Mouse (Mus musculus): ENCODE measurements around the gene Cyba. TPM values are rescaled to one million over a fixed set of nuclear protein-coding genes. Genes with fewer than 3 reads are reported as not detected.

Gene Cyba
- polyA plus RNA-seq, 1 experiment: 1,035 TPM

DNA sequence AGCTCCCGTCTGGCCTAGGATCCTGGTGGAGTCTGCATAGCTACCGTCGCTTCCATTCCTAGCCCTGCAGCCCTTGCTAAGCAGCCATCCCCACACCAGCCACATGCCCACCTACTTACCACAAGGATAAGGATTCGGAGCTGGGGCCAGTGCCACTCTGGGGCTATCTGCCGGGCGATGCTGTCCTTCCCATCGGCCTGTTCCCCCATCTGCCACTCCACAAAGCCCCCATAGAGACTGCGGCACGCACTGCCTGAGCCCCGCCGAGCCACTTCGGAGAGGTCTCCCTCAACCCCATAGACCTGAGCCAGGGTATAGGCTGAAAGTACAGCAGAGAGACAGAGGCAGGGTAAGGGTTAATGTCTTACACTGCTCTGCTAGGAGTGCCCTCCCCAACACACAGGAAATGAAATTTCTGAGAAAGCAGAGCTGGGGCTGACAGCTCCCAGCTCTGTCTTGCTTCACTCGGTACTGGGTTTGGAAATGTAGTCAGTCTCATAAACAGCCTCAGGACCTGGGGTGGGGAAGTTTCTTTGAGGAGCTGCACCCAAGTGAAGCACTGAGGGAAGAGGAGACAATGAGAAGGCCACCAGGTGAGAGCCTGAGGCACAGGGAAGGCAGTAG, 5.1 kb upstream of the Cyba start:
- Histone ChIP-seq H3K4me3 (ENCODE audit: insufficient read depth, low read length) (no peak overlapping the region), H3K4me1 (ENCODE audit: control insufficient read depth, insufficient read depth, low read length) (peaks cover 26% of the 10 kb centered on the region), H3K27ac (ENCODE audit: insufficient read depth, low read depth, low read length) (peak overlapping the region; percentile 36)
- TF ChIP-seq CTCF (IDR thresholded peaks at IDR 0.05; ENCODE audit: low read depth, low read length): no peak

- Histone ChIP-seq H3K4me1 (ENCODE audit: control insufficient read depth, insufficient read depth, low read length) (peaks cover 23% of the 10 kb centered on the region), H3K27ac (ENCODE audit: insufficient read depth, low read depth, low read length) (no peak overlapping the region)
These were observed 3.9 kb upstream of the Cyba start for GRCm38 (mm10) chr8:122436586-122437125.

GRCm38 (mm10) chr8:122436146-122436545, 3.4 kb upstream of the Cyba start:
- Histone ChIP-seq H3K4me1 (ENCODE audit: control insufficient read depth, insufficient read depth, low read length) (peaks cover 25% of the 10 kb centered on the region), H3K27ac (ENCODE audit: insufficient read depth, low read depth, low read length) (no peak overlapping the region), H3K4me3 (ENCODE audit: insufficient read depth, low read length) (no peak overlapping the region)
- TF ChIP-seq POLR2A (IDR thresholded peaks at IDR 0.05; ENCODE audit: borderline replicate concordance, low read depth, low read length) (no peak), CTCF (IDR thresholded peaks at IDR 0.05; ENCODE audit: low read depth, low read length) (no peak)

More at GRCm38 (mm10) chr8:122436586-122437125, 3.9 kb upstream of the Cyba start:
- TF ChIP-seq CTCF (IDR thresholded peaks at IDR 0.05; ENCODE audit: low read depth, low read length) (no peak), POLR2A (IDR thresholded peaks at IDR 0.05; ENCODE audit: borderline replicate concordance, low read depth, low read length) (no peak)
- no peak overlapping the region for H3K4me3 ChIP-seq (ENCODE audit: insufficient read depth, low read length)

- TF ChIP-seq POLR2A (IDR thresholded peaks at IDR 0.05; ENCODE audit: borderline replicate concordance, low read depth, low read length): no peak
- peak; percentile 60 for TF ChIP-seq CTCF (IDR thresholded peaks at IDR 0.05; ENCODE audit: low read depth, low read length)
- Histone ChIP-seq H3K4me1 (ENCODE audit: control insufficient read depth, insufficient read depth, low read length) (peaks cover 31% of the 10 kb centered on the region), H3K4me3 (ENCODE audit: insufficient read depth, low read length) (no peak overlapping the region), H3K27ac (ENCODE audit: insufficient read depth, low read depth, low read length) (no peak overlapping the region)
These were observed 2.6 kb upstream of the Cyba start for GRCm38 (mm10) chr8:122435375-122435774.

- TF ChIP-seq POLR2A (IDR thresholded peaks at IDR 0.05; ENCODE audit: borderline replicate concordance, low read depth, low read length) (no peak), CTCF (IDR thresholded peaks at IDR 0.05; ENCODE audit: low read depth, low read length) (no peak)
- Histone ChIP-seq H3K4me1 (ENCODE audit: control insufficient read depth, insufficient read depth, low read length) (peaks cover 30% of the 10 kb centered on the region), H3K4me3 (ENCODE audit: insufficient read depth, low read length) (peak overlapping the region; percentile 89), H3K27ac (ENCODE audit: insufficient read depth, low read depth, low read length) (peak overlapping the region; percentile 97)
These were observed 657 bp upstream of the Cyba start for GRCm38 (mm10) chr8:122433269-122433905.

DNA sequence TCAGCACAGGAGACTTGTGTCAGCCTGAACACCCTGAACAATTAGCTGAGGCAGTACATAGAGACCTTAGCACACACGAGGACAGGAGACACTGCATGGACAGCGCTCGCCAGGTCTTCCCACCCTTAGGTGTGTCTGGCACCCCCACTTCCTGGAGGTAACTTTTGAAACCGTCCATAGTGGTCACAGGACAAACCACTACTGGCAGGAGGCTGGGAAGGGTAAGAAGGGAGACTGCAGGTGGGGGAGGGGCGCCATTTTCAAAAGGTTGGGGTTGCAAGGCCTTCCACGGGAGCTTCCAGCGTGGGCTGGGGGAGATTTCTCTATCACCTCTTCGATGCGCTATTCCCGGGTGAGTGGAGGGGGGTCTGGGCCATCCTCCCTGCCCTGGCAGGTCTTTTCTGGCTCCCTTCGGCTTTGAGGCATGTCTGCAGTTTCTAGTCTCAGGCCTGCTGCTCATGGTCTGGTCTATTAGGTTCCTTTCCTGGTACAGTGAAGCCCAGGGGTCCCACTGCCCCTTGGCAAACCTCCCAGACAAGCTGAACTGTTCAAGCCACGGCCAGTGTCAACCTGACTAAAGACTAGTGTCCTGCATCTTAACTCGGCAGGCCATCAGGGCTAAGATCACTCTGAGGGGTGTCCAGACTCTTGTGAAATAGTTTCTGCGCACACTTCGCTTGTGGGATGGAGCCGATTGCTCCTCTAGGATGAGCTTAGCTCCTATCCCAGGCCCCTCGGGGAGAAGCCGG, 862 bp downstream of the Cyba start:
- H3K4me3 ChIP-seq (ENCODE audit: insufficient read depth, low read length): peak overlapping the region; percentile 89
- TF ChIP-seq POLR2A (IDR thresholded peaks at IDR 0.05; ENCODE audit: borderline replicate concordance, low read depth, low read length) (no peak), CTCF (IDR thresholded peaks at IDR 0.05; ENCODE audit: low read depth, low read length) (no peak)
- H3K4me1 ChIP-seq (ENCODE audit: control insufficient read depth, insufficient read depth, low read length): peaks cover 24% of the 10 kb centered on the region
- peak overlapping the region; percentile 97 for H3K27ac ChIP-seq (ENCODE audit: insufficient read depth, low read depth, low read length)

- Histone ChIP-seq H3K4me3 (ENCODE audit: insufficient read depth, low read length) (peak overlapping the region; percentile 38), H3K4me1 (ENCODE audit: control insufficient read depth, insufficient read depth, low read length) (peaks cover 24% of the 10 kb centered on the region), H3K27ac (ENCODE audit: insufficient read depth, low read depth, low read length) (peak overlapping the region; percentile 97)
- TF ChIP-seq POLR2A (IDR thresholded peaks at IDR 0.05; ENCODE audit: borderline replicate concordance, low read depth, low read length) (no peak), CTCF (IDR thresholded peaks at IDR 0.05; ENCODE audit: low read depth, low read length) (no peak)
These were observed 2.1 kb downstream of the Cyba start for GRCm38 (mm10) chr8:122430646-122431045.

- Histone ChIP-seq H3K4me1 (ENCODE audit: control insufficient read depth, insufficient read depth, low read length) (peaks cover 24% of the 10 kb centered on the region), H3K27ac (ENCODE audit: insufficient read depth, low read depth, low read length) (peak overlapping the region; percentile 97), H3K4me3 (ENCODE audit: insufficient read depth, low read length) (peak overlapping the region; percentile 48)
- TF ChIP-seq CTCF (IDR thresholded peaks at IDR 0.05; ENCODE audit: low read depth, low read length): no peak
- TF ChIP-seq POLR2A (IDR thresholded peaks at IDR 0.05; ENCODE audit: borderline replicate concordance, low read depth, low read length): no peak
These were observed 2.6 kb downstream of the Cyba start for GRCm38 (mm10) chr8:122430058-122430636.

DNA sequence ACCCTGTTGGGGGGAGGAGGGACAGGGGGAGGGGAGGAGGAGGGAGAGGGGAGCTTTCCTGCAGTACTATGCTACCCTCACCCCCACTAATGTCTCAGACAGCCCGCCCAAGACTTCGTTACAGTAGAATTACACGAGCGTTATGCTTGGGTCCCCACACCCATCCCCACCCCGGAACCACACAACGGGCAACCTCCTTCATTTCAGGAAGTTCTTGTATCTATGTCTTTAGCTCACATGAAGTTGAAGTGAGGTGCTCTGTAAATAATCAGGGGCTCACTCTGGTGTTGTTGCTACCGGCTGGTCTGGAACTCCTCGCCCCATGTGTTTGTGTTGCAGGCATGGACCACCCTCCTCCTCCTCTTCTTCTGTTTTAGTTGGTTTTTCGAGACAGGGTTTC, 4.6 kb downstream of the Cyba start:
- TF ChIP-seq POLR2A (IDR thresholded peaks at IDR 0.05; ENCODE audit: borderline replicate concordance, low read depth, low read length) (no peak), CTCF (IDR thresholded peaks at IDR 0.05; ENCODE audit: low read depth, low read length) (no peak)
- H3K27ac ChIP-seq (ENCODE audit: insufficient read depth, low read depth, low read length): no peak overlapping the region
- H3K4me1 ChIP-seq (ENCODE audit: control insufficient read depth, insufficient read depth, low read length): peaks cover 19% of the 10 kb centered on the region
- no peak overlapping the region for H3K4me3 ChIP-seq (ENCODE audit: insufficient read depth, low read length)
